Mouse (Mus musculus) megakaryocyte, embryonic 14.5 days (primary cell): Measurements from ENCODE around the gene Olfr65.

Experiments
- FLI1 ChIP-seq: IDR thresholded peaks from 2 replicates; pipeline ENCODE4 v1.6.1; 2012; ENCODE audit warnings: low read length, inconsistent platforms, mixed read lengths
- GATA1 ChIP-seq: IDR thresholded peaks from 3 replicates; pipeline ENCODE4 v1.6.1; 2012; ENCODE audit warnings: mixed read lengths, low read length, inconsistent platforms, borderline replicate concordance

GRCm38 (mm10) chr7:103877093-103877492, 26.2 kb upstream of the Olfr65 start:
- TF ChIP-seq GATA1 (no peak), FLI1 (no peak)
